Mouse (Mus musculus): ENCODE results near the gene Coq8b. TPM values are rescaled to one million over a fixed set of nuclear protein-coding genes. Genes with fewer than 3 reads are reported as not detected.

Gene Coq8b
- polyA plus RNA-seq, 1 experiment from 2014 or later: 16.8 TPM

- peaks cover 2% of the 10 kb centered on the region; the same call in 1 of the 2 replicates for H3K4me1 ChIP-seq (ENCODE audit: control insufficient read depth, insufficient read depth, low read length)
- peak overlapping the region; percentile 39 for H3K4me2 ChIP-seq (ENCODE audit: low read depth, low read length)
- H3K4me3 ChIP-seq (ENCODE audit: low read depth, low read length): peak overlapping the region; percentile 13; the same call in 1 of the 2 replicates
- H3K27me3 ChIP-seq (replicated peaks; ENCODE audit: control insufficient read depth, insufficient read depth, low read length): no peaks in the 10 kb centered on the region
- H3K36me3 ChIP-seq (ENCODE audit: control insufficient read depth, insufficient read depth, low read length): peaks cover 27% of the 10 kb centered on the region
- H3K9ac ChIP-seq (ENCODE audit: low read depth, low read length): peak overlapping the region; percentile 38; the same call in 1 of the 2 replicates
- ATAC-seq (ENCODE audit: low read depth): peak; percentile 48
- no peaks in the 10 kb centered on the region for H3K9me3 ChIP-seq (ENCODE audit: control insufficient read depth, low read length)
- WGBS: 3% methylated on average over 28 of the region's 28 CpGs
- DNase-seq (ENCODE audit: low spot score): peak; percentile 51
- H3K27ac ChIP-seq (replicated peaks; ENCODE audit: low read depth, low read length): no peak overlapping the region
These were observed 52.3 kb downstream of the Coq8b start for GRCm38 (mm10) chr7:27284865-27285697.

DNA sequence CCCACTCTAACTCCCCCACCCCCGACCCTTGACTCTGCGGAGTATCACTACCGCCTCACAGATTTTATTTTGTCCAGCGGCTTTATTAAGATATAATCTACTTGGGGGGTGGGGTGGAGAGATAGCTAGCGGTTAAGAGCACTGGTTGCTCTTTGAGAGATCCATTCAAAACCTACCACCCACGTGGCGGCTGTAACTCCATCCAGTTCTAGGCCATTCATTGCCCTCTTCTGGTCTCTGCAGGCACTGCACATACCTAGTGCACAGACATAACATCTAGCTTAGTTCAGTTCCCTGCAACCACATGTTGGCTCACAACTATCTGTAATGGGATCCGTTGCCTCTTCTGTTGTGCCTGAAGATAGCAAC is 52.9 kb downstream of the Coq8b start:
- Histone ChIP-seq H3K27ac (replicated peaks; ENCODE audit: low read depth, low read length) (no peak overlapping the region), H3K4me1 (ENCODE audit: control insufficient read depth, insufficient read depth, low read length) (peaks cover 2% of the 10 kb centered on the region; the same call in 1 of the 2 replicates), H3K9me3 (ENCODE audit: control insufficient read depth, low read length) (no peaks in the 10 kb centered on the region), H3K4me2 (ENCODE audit: low read depth, low read length) (peak overlapping the region; percentile 39), H3K9ac (ENCODE audit: low read depth, low read length) (no peak overlapping the region), H3K27me3 (replicated peaks; ENCODE audit: control insufficient read depth, insufficient read depth, low read length) (no peaks in the 10 kb centered on the region), H3K36me3 (ENCODE audit: control insufficient read depth, insufficient read depth, low read length) (peaks cover 22% of the 10 kb centered on the region), H3K4me3 (ENCODE audit: low read depth, low read length) (peak overlapping the region; percentile 13; the same call in 1 of the 2 replicates)
- DNase-seq (ENCODE audit: low spot score) (peak; percentile 85), ATAC-seq (ENCODE audit: low read depth) (peak; percentile 84)
- WGBS: 8% methylated on average over 8 of the region's 8 CpGs

- no peaks in the 10 kb centered on the region for H3K9me3 ChIP-seq (ENCODE audit: control insufficient read depth, low read length)
- H3K4me2 ChIP-seq (ENCODE audit: low read depth, low read length): no peak overlapping the region
- DNase-seq (ENCODE audit: low spot score) (no peak), ATAC-seq (ENCODE audit: low read depth) (no peak)
- H3K9ac ChIP-seq (ENCODE audit: low read depth, low read length): no peak overlapping the region
- H3K27me3 ChIP-seq (replicated peaks; ENCODE audit: control insufficient read depth, insufficient read depth, low read length): no peaks in the 10 kb centered on the region
- no peaks in the 10 kb centered on the region for H3K36me3 ChIP-seq (ENCODE audit: control insufficient read depth, insufficient read depth, low read length)
- no peak overlapping the region for H3K27ac ChIP-seq (replicated peaks; ENCODE audit: low read depth, low read length)
- H3K4me3 ChIP-seq (ENCODE audit: low read depth, low read length): no peak overlapping the region
- WGBS: 80% methylated on average over 7 of the region's 7 CpGs
- peaks cover 10% of the 10 kb centered on the region; the same call in 1 of the 2 replicates for H3K4me1 ChIP-seq (ENCODE audit: control insufficient read depth, insufficient read depth, low read length)
These were observed 55.9 kb downstream of the Coq8b start for GRCm38 (mm10) chr7:27288732-27289131.

DNA sequence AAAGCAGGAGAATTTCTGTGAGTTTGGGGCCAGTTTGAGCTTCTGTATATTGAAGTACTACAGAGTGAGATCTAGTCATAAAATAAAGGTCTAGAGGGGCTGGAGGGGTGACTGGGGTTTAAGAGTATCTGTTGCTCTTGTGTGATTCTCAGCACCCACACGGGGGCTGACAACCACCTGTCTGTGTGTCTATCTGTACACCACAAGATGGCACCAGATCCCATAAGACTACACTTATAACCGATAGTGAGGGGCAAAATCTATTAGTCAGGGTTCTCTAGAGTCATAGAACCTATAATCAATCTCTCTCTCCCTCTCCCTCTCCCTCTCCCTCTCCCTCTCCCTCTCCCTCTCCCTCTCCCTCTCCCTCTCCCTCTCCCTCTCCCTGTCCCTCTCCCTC is 57.7 kb downstream of the Coq8b start:
- no peak overlapping the region for H3K27ac ChIP-seq (replicated peaks; ENCODE audit: low read depth, low read length)
- peaks cover 7% of the 10 kb centered on the region; the same call in 1 of the 2 replicates for H3K4me1 ChIP-seq (ENCODE audit: control insufficient read depth, insufficient read depth, low read length)
- H3K9me3 ChIP-seq (ENCODE audit: control insufficient read depth, low read length): no peaks in the 10 kb centered on the region
- H3K4me3 ChIP-seq (ENCODE audit: low read depth, low read length): no peak overlapping the region
- 61% methylated on average over 2 of the region's 2 CpGs for WGBS
- no peak for ATAC-seq (ENCODE audit: low read depth)
- no peaks in the 10 kb centered on the region for H3K36me3 ChIP-seq (ENCODE audit: control insufficient read depth, insufficient read depth, low read length)
- H3K9ac ChIP-seq (ENCODE audit: low read depth, low read length): no peak overlapping the region
- no peak overlapping the region for H3K4me2 ChIP-seq (ENCODE audit: low read depth, low read length)
- H3K27me3 ChIP-seq (replicated peaks; ENCODE audit: control insufficient read depth, insufficient read depth, low read length): no peaks in the 10 kb centered on the region
- no peak for DNase-seq (ENCODE audit: low spot score)

GRCm38 (mm10) chr7:27291795-27292466 is 59.1 kb downstream of the Coq8b start:
- DNase-seq (ENCODE audit: low spot score): peak; percentile 64
- Histone ChIP-seq H3K4me3 (ENCODE audit: low read depth, low read length) (no peak overlapping the region), H3K27me3 (replicated peaks; ENCODE audit: control insufficient read depth, insufficient read depth, low read length) (no peaks in the 10 kb centered on the region), H3K4me1 (ENCODE audit: control insufficient read depth, insufficient read depth, low read length) (peaks cover 7% of the 10 kb centered on the region; the same call in 1 of the 2 replicates), H3K36me3 (ENCODE audit: control insufficient read depth, insufficient read depth, low read length) (no peaks in the 10 kb centered on the region), H3K9ac (ENCODE audit: low read depth, low read length) (0 out of 2 replicates have a peak overlapping the region, but pooled peaks have one; percentile 16), H3K4me2 (ENCODE audit: low read depth, low read length) (no peak overlapping the region), H3K27ac (replicated peaks; ENCODE audit: low read depth, low read length) (peak overlapping the region; percentile 69), H3K9me3 (ENCODE audit: control insufficient read depth, low read length) (no peaks in the 10 kb centered on the region)
- 50% methylated on average over 12 of the region's 12 CpGs for WGBS
- peak; percentile 65 for ATAC-seq (ENCODE audit: low read depth)

DNA sequence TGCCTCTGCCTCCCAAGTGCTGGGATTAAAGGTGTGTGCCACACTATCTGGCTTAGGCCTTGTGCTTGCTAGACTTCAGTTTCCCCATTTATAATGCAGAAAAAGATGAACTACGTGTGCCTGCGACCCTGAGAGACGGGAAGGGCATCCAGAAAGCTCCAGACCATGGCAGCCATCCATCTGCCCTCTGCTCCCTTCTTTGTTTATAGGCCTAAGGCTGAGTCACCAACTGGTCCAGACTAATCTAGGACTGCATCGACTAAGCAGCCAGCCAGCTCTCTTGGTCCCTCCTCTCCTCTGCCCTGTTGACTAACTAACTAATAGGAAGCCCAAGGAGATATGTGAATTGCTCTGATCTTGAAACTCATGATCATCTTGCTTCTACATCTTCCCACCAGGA is 63.1 kb downstream of the Coq8b start:
- no peak overlapping the region for H3K27ac ChIP-seq (replicated peaks; ENCODE audit: low read depth, low read length)
- ATAC-seq (ENCODE audit: low read depth) (no peak), DNase-seq (ENCODE audit: low spot score) (no peak)
- 78% methylated on average over 4 of the region's 4 CpGs for WGBS
- no peak overlapping the region for H3K4me2 ChIP-seq (ENCODE audit: low read depth, low read length)
- peaks cover 7% of the 10 kb centered on the region; the same call in 1 of the 2 replicates for H3K4me1 ChIP-seq (ENCODE audit: control insufficient read depth, insufficient read depth, low read length)
- no peak overlapping the region for H3K9ac ChIP-seq (ENCODE audit: low read depth, low read length)
- no peaks in the 10 kb centered on the region for H3K27me3 ChIP-seq (replicated peaks; ENCODE audit: control insufficient read depth, insufficient read depth, low read length)
- no peaks in the 10 kb centered on the region for H3K9me3 ChIP-seq (ENCODE audit: control insufficient read depth, low read length)
- no peak overlapping the region for H3K4me3 ChIP-seq (ENCODE audit: low read depth, low read length)
- H3K36me3 ChIP-seq (ENCODE audit: control insufficient read depth, insufficient read depth, low read length): no peaks in the 10 kb centered on the region

DNA sequence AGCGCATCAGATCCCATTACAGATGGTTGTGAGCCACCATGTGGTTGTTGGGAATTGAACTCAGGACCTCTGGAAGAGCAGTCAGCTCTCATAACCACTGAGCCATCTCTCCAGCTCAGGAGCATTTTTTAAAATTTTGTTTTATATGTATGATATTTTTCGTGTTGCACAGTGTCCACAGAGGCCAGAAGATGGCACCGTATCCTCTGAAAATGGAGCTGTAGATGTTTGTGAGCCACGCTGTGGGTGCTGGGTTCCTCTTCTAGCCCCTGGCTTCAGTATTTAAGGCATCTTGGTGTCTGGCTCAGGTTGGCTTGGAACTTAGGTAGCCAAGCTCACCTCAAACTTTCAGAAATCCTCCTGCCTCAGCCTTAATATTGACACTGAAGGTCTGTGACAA is 63.7 kb downstream of the Coq8b start:
- ATAC-seq (ENCODE audit: low read depth) (no peak), DNase-seq (ENCODE audit: low spot score) (no peak)
- Histone ChIP-seq H3K4me3 (ENCODE audit: low read depth, low read length) (no peak overlapping the region), H3K9me3 (ENCODE audit: control insufficient read depth, low read length) (no peaks in the 10 kb centered on the region), H3K27me3 (replicated peaks; ENCODE audit: control insufficient read depth, insufficient read depth, low read length) (no peaks in the 10 kb centered on the region), H3K27ac (replicated peaks; ENCODE audit: low read depth, low read length) (no peak overlapping the region), H3K9ac (ENCODE audit: low read depth, low read length) (no peak overlapping the region), H3K4me1 (ENCODE audit: control insufficient read depth, insufficient read depth, low read length) (peaks cover 5% of the 10 kb centered on the region; the same call in 1 of the 2 replicates), H3K4me2 (ENCODE audit: low read depth, low read length) (no peak overlapping the region), H3K36me3 (ENCODE audit: control insufficient read depth, insufficient read depth, low read length) (no peaks in the 10 kb centered on the region)
- 93% methylated on average over 4 of the region's 4 CpGs for WGBS

GRCm38 (mm10) chr7:27298033-27298610 is 65.3 kb downstream of the Coq8b start:
- H3K36me3 ChIP-seq (ENCODE audit: control insufficient read depth, insufficient read depth, low read length): no peaks in the 10 kb centered on the region
- WGBS: 75% methylated on average over 16 of the region's 16 CpGs
- H3K4me1 ChIP-seq (ENCODE audit: control insufficient read depth, insufficient read depth, low read length): peaks cover 3% of the 10 kb centered on the region; the same call in 1 of the 2 replicates
- H3K27me3 ChIP-seq (replicated peaks; ENCODE audit: control insufficient read depth, insufficient read depth, low read length): 0 out of 2 replicates have a peak, but pooled peaks cover 3% of the 10 kb centered on the region
- no peak for ATAC-seq (ENCODE audit: low read depth)
- no peak overlapping the region for H3K9ac ChIP-seq (ENCODE audit: low read depth, low read length)
- no peak overlapping the region for H3K27ac ChIP-seq (replicated peaks; ENCODE audit: low read depth, low read length)
- no peak overlapping the region for H3K4me3 ChIP-seq (ENCODE audit: low read depth, low read length)
- H3K9me3 ChIP-seq (ENCODE audit: control insufficient read depth, low read length): no peaks in the 10 kb centered on the region
- no peak overlapping the region for H3K4me2 ChIP-seq (ENCODE audit: low read depth, low read length)
- DNase-seq (ENCODE audit: low spot score): no peak

Data from embryonic facial prominence, embryonic 14.5 days (tissue).